Mouse (Mus musculus): Measurements from ENCODE around the gene A4gnt.

DNA sequence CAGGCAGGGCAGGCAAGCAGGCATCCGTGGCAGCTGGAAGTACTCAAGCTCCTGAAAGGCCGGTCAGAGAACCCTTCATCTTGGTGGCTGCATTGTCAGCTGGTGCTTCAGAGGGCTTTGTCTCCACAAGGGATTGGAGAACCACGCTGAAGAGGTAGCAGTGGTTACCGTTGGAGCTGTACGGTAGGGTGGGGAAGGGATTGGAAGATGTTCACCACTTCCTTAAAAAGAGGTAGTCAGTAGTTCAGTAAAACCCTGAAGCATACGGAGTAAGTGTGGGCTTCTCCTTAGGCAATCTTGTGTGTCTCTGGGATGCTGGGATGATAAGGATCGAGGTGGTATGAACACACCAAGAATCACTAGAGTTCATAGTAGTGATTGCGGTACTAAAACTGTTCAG, 21.2 kb upstream of the A4gnt start:
- no peak for TF ChIP-seq CTCF (IDR thresholded peaks at IDR 0.05)
- no peak for TF ChIP-seq EP300 (IDR thresholded peaks at IDR 0.05)
